Mouse (Mus musculus) heart, adult 11 months (tissue): Measurements from ENCODE around the gene Pomp.

Experiments
- DNase-seq: peaks from one replicate; pipeline ENCODE4 v3.0.0; 2022

Gene Pomp

GRCm38 (mm10) chr5:147860449-147861261 is at the start of gene Pomp:
Gene Pomp (plus strand): TSS chr5:147860461.
- DNase-seq, result peak; percentile 99

- peak; percentile 96 for DNase-seq
These were observed 47.8 kb upstream of the Pomp start for GRCm38 (mm10) chr5:147812255-147813040.

- peak; percentile 80 for DNase-seq
These were observed 45.3 kb upstream of the Pomp start for GRCm38 (mm10) chr5:147814971-147815370.

GRCm38 (mm10) chr5:147815592-147815991 is 44.7 kb upstream of the Pomp start:
- DNase-seq, result peak; percentile 76

GRCm38 (mm10) chr5:147816465-147816864 is 43.8 kb upstream of the Pomp start:
- DNase-seq, result peak; percentile 36

GRCm38 (mm10) chr5:147817747-147818496 is 42.3 kb upstream of the Pomp start:
- peak; percentile 55 for DNase-seq

- peak; percentile 66 for DNase-seq
These were observed 41.4 kb upstream of the Pomp start for GRCm38 (mm10) chr5:147818866-147819265.

- peak; percentile 33 for DNase-seq
These were observed 40.4 kb upstream of the Pomp start for GRCm38 (mm10) chr5:147819895-147820294.

- DNase-seq, result peak; percentile 54
These were observed 36.1 kb upstream of the Pomp start for GRCm38 (mm10) chr5:147824021-147824605.

- peak; percentile 95 for DNase-seq
These were observed 34.8 kb upstream of the Pomp start for GRCm38 (mm10) chr5:147825375-147825969.

- peak; percentile 93 for DNase-seq
These were observed 34.2 kb upstream of the Pomp start for GRCm38 (mm10) chr5:147826091-147826490.

- no peak for DNase-seq
These were observed 33.7 kb upstream of the Pomp start for GRCm38 (mm10) chr5:147826546-147826945.

GRCm38 (mm10) chr5:147828846-147829245 is 31.4 kb upstream of the Pomp start:
- DNase-seq, result no peak

GRCm38 (mm10) chr5:147832842-147833241 is 27.4 kb upstream of the Pomp start:
- DNase-seq, result no peak

- DNase-seq, result peak; percentile 88
These were observed 25.3 kb upstream of the Pomp start for GRCm38 (mm10) chr5:147834841-147835500.

- DNase-seq, result no peak
These were observed 20.8 kb upstream of the Pomp start for GRCm38 (mm10) chr5:147839418-147839817.

GRCm38 (mm10) chr5:147843340-147843739 is 16.9 kb upstream of the Pomp start:
- DNase-seq, result no peak

- no peak for DNase-seq
These were observed 14.9 kb upstream of the Pomp start for GRCm38 (mm10) chr5:147845319-147845718.

GRCm38 (mm10) chr5:147847361-147847760 is 12.9 kb upstream of the Pomp start:
- no peak for DNase-seq

- DNase-seq, result peak; percentile 95
These were observed 11.9 kb upstream of the Pomp start for GRCm38 (mm10) chr5:147848164-147848863.

- peak; percentile 97 for DNase-seq
These were observed 10.1 kb upstream of the Pomp start for GRCm38 (mm10) chr5:147850194-147850593.
